Mouse (Mus musculus): ENCODE measurements around the gene Uba7. TPM values are rescaled to one million over a fixed set of nuclear protein-coding genes. Genes with fewer than 3 reads are reported as not detected.

Uba7 gene
- polyA plus RNA-seq, 1 experiment from 2014 or later = 48.0 TPM

- ATAC-seq (replicated peaks; ENCODE audit: low FRiP score, low TSS enrichment, low read depth) (peak; percentile 44), DNase-seq (ENCODE audit: low spot score) (peak; percentile 79)
- peak overlapping the region; percentile 100 for H3K27ac ChIP-seq (ENCODE audit: low read depth)
- H3K9me3 ChIP-seq (ENCODE audit: control insufficient read depth, low read length) = no peaks in the 10 kb centered on the region
- peaks cover 30% of the 10 kb centered on the region for H3K4me1 ChIP-seq (replicated peaks; ENCODE audit: control insufficient read depth, insufficient read depth, low read length)
- no peaks in the 10 kb centered on the region for H3K27me3 ChIP-seq (replicated peaks; ENCODE audit: control insufficient read depth, insufficient read depth, low read length)
- H3K9ac ChIP-seq (ENCODE audit: low read length) = peak overlapping the region; percentile 74
- 19% methylated on average over 4 of the region's 4 CpGs for WGBS
- 0 out of 2 replicates have a peak, but pooled peaks cover 5% of the 10 kb centered on the region for H3K36me3 ChIP-seq (ENCODE audit: control insufficient read depth, insufficient read depth, low read length)
- H3K4me2 ChIP-seq (ENCODE audit: low read length) = peak overlapping the region; percentile 65
- peak overlapping the region; percentile 80 for H3K4me3 ChIP-seq (ENCODE audit: low read depth, low read length)
Observed at GRCm38 (mm10) chr9:107983421-107983890, 8.2 kb downstream of the Uba7 start.

GRCm38 (mm10) chr9:107984052-107984753 is 8.9 kb downstream of the Uba7 start:
- H3K9ac ChIP-seq (ENCODE audit: low read length) = peak overlapping the region; percentile 74
- H3K4me1 ChIP-seq (replicated peaks; ENCODE audit: control insufficient read depth, insufficient read depth, low read length) = peaks cover 30% of the 10 kb centered on the region
- peak overlapping the region; percentile 65 for H3K4me2 ChIP-seq (ENCODE audit: low read length)
- ATAC-seq (replicated peaks; ENCODE audit: low FRiP score, low TSS enrichment, low read depth) (no peak), DNase-seq (ENCODE audit: low spot score) (no peak)
- H3K27me3 ChIP-seq (replicated peaks; ENCODE audit: control insufficient read depth, insufficient read depth, low read length) = no peaks in the 10 kb centered on the region
- WGBS = 38% methylated on average over 19 of the region's 19 CpGs
- no peaks in the 10 kb centered on the region for H3K9me3 ChIP-seq (ENCODE audit: control insufficient read depth, low read length)
- 0 out of 2 replicates have a peak, but pooled peaks cover 5% of the 10 kb centered on the region for H3K36me3 ChIP-seq (ENCODE audit: control insufficient read depth, insufficient read depth, low read length)
- peak overlapping the region; percentile 80 for H3K4me3 ChIP-seq (ENCODE audit: low read depth, low read length)
- peak overlapping the region; percentile 100 for H3K27ac ChIP-seq (ENCODE audit: low read depth)

- Histone ChIP-seq H3K27me3 (replicated peaks; ENCODE audit: control insufficient read depth, insufficient read depth, low read length) (no peaks in the 10 kb centered on the region), H3K4me1 (replicated peaks; ENCODE audit: control insufficient read depth, insufficient read depth, low read length) (peaks cover 30% of the 10 kb centered on the region), H3K4me2 (ENCODE audit: low read length) (peak overlapping the region; percentile 65), H3K36me3 (ENCODE audit: control insufficient read depth, insufficient read depth, low read length) (0 out of 2 replicates have a peak, but pooled peaks cover 5% of the 10 kb centered on the region), H3K9ac (ENCODE audit: low read length) (peak overlapping the region; percentile 74), H3K4me3 (ENCODE audit: low read depth, low read length) (peak overlapping the region; percentile 80), H3K9me3 (ENCODE audit: control insufficient read depth, low read length) (no peaks in the 10 kb centered on the region), H3K27ac (ENCODE audit: low read depth) (peak overlapping the region; percentile 100)
- no peak for DNase-seq (ENCODE audit: low spot score)
- 38% methylated on average over 9 of the region's 9 CpGs for WGBS
- no peak for ATAC-seq (replicated peaks; ENCODE audit: low FRiP score, low TSS enrichment, low read depth)
Observed at GRCm38 (mm10) chr9:107984754-107985055, 9.4 kb downstream of the Uba7 start.

- Histone ChIP-seq H3K27ac (ENCODE audit: low read depth) (peak within 1 kb of the TSS; percentile 100), H3K4me3 (ENCODE audit: low read depth, low read length) (peak within 1 kb of the TSS; percentile 80), H3K9ac (ENCODE audit: low read length) (peak within 1 kb of the TSS; percentile 74), H3K27me3 (replicated peaks; ENCODE audit: control insufficient read depth, insufficient read depth, low read length) (no peaks in the 10 kb centered on the region), H3K4me1 (replicated peaks; ENCODE audit: control insufficient read depth, insufficient read depth, low read length) (peaks cover 26% of the 10 kb centered on the region), H3K4me2 (ENCODE audit: low read length) (peak within 1 kb of the TSS; percentile 65), H3K9me3 (ENCODE audit: control insufficient read depth, low read length) (no peaks in the 10 kb centered on the region), H3K36me3 (ENCODE audit: control insufficient read depth, insufficient read depth, low read length) (0 out of 2 replicates have a peak, but pooled peaks cover 5% of the 10 kb centered on the region)
- WGBS = 1% methylated on average over 57 of the region's 58 CpGs
- peak; percentile 91 for DNase-seq (ENCODE audit: low spot score)
- peak; percentile 73 for ATAC-seq (replicated peaks; ENCODE audit: low FRiP score, low TSS enrichment, low read depth)
Observed at GRCm38 (mm10) chr9:107985131-107986119, 10.1 kb downstream of the Uba7 start, which contains the start of gene Inka1. TSS of gene Inka1 (minus strand) at chr9:107985879.

- Histone ChIP-seq H3K27me3 (replicated peaks; ENCODE audit: control insufficient read depth, insufficient read depth, low read length) (no peaks in the 10 kb centered on the region), H3K4me3 (ENCODE audit: low read depth, low read length) (peak overlapping the region; percentile 80), H3K9me3 (ENCODE audit: control insufficient read depth, low read length) (no peaks in the 10 kb centered on the region), H3K4me1 (replicated peaks; ENCODE audit: control insufficient read depth, insufficient read depth, low read length) (peaks cover 17% of the 10 kb centered on the region), H3K9ac (ENCODE audit: low read length) (no peak overlapping the region), H3K27ac (ENCODE audit: low read depth) (peak overlapping the region; percentile 100), H3K4me2 (ENCODE audit: low read length) (peak overlapping the region; percentile 65), H3K36me3 (ENCODE audit: control insufficient read depth, insufficient read depth, low read length) (0 out of 2 replicates have a peak, but pooled peaks cover 5% of the 10 kb centered on the region)
- WGBS = 5% methylated on average over 18 of the region's 18 CpGs
- peak; percentile 45; the same call in 1 of the 2 replicates for ATAC-seq (replicated peaks; ENCODE audit: low FRiP score, low TSS enrichment, low read depth)
- DNase-seq (ENCODE audit: low spot score) = peak; percentile 90
Observed at GRCm38 (mm10) chr9:107986376-107986775, 11.1 kb downstream of the Uba7 start.

GRCm38 (mm10) chr9:107987950-107988349 is 12.6 kb downstream of the Uba7 start:
- no peak overlapping the region for H3K4me3 ChIP-seq (ENCODE audit: low read depth, low read length)
- ATAC-seq (replicated peaks; ENCODE audit: low FRiP score, low TSS enrichment, low read depth) (no peak), DNase-seq (ENCODE audit: low spot score) (no peak)
- H3K9me3 ChIP-seq (ENCODE audit: control insufficient read depth, low read length) = no peaks in the 10 kb centered on the region
- H3K4me2 ChIP-seq (ENCODE audit: low read length) = no peak overlapping the region
- H3K36me3 ChIP-seq (ENCODE audit: control insufficient read depth, insufficient read depth, low read length) = 0 out of 2 replicates have a peak, but pooled peaks cover 5% of the 10 kb centered on the region
- H3K27ac ChIP-seq (ENCODE audit: low read depth) = no peak overlapping the region
- H3K4me1 ChIP-seq (replicated peaks; ENCODE audit: control insufficient read depth, insufficient read depth, low read length) = peaks cover 5% of the 10 kb centered on the region; the same call in 1 of the 2 replicates
- H3K27me3 ChIP-seq (replicated peaks; ENCODE audit: control insufficient read depth, insufficient read depth, low read length) = no peaks in the 10 kb centered on the region
- H3K9ac ChIP-seq (ENCODE audit: low read length) = no peak overlapping the region
- WGBS = 75% methylated on average over 3 of the region's 3 CpGs

- H3K9ac ChIP-seq (ENCODE audit: low read length) = no peak within 1 kb of the TSS
- H3K4me1 ChIP-seq (replicated peaks; ENCODE audit: control insufficient read depth, insufficient read depth, low read length) = no peaks in the 10 kb centered on the region
- no peak for DNase-seq (ENCODE audit: low spot score)
- no peaks in the 10 kb centered on the region for H3K36me3 ChIP-seq (ENCODE audit: control insufficient read depth, insufficient read depth, low read length)
- H3K27me3 ChIP-seq (replicated peaks; ENCODE audit: control insufficient read depth, insufficient read depth, low read length) = no peaks in the 10 kb centered on the region
- no peak for ATAC-seq (replicated peaks; ENCODE audit: low FRiP score, low TSS enrichment, low read depth)
- no peak within 1 kb of the TSS for H3K27ac ChIP-seq (ENCODE audit: low read depth)
- H3K4me2 ChIP-seq (ENCODE audit: low read length) = no peak within 1 kb of the TSS
- no peaks in the 10 kb centered on the region for H3K9me3 ChIP-seq (ENCODE audit: control insufficient read depth, low read length)
- 60% methylated on average over 2 of the region's 2 CpGs for WGBS
- no peak within 1 kb of the TSS for H3K4me3 ChIP-seq (ENCODE audit: low read depth, low read length)
Observed at GRCm38 (mm10) chr9:107992197-107992596, 16.9 kb downstream of the Uba7 start, which contains the start of gene Cdhr4. TSS of gene Cdhr4 (plus strand) at chr9:107992497.

GRCm38 (mm10) chr9:107993013-107993412 is 17.7 kb downstream of the Uba7 start:
- Histone ChIP-seq H3K27me3 (replicated peaks; ENCODE audit: control insufficient read depth, insufficient read depth, low read length) (no peaks in the 10 kb centered on the region), H3K36me3 (ENCODE audit: control insufficient read depth, insufficient read depth, low read length) (no peaks in the 10 kb centered on the region), H3K27ac (ENCODE audit: low read depth) (no peak overlapping the region), H3K4me2 (ENCODE audit: low read length) (no peak overlapping the region), H3K9me3 (ENCODE audit: control insufficient read depth, low read length) (no peaks in the 10 kb centered on the region), H3K4me3 (ENCODE audit: low read depth, low read length) (no peak overlapping the region), H3K9ac (ENCODE audit: low read length) (no peak overlapping the region), H3K4me1 (replicated peaks; ENCODE audit: control insufficient read depth, insufficient read depth, low read length) (no peaks in the 10 kb centered on the region)
- ATAC-seq (replicated peaks; ENCODE audit: low FRiP score, low TSS enrichment, low read depth) (no peak), DNase-seq (ENCODE audit: low spot score) (no peak)
- WGBS = 91% methylated on average over 11 of the region's 11 CpGs

All from intestine, embryonic 14.5 days (tissue).